Mouse (Mus musculus) ES-Bruce4 (cell line): ENCODE data around the gene Sprr2j-ps.

Experiments used
- CTCF ChIP-seq: IDR thresholded peaks from one replicate; pipeline ENCODE4 v1.8.1; 2011; ENCODE audit warnings: low read depth, low read length
- EP300 ChIP-seq: IDR thresholded peaks from 2 replicates; pipeline ENCODE4 v1.6.1; 2011; ENCODE audit warnings: low read depth, low read length; ENCODE audit not compliant: insufficient read depth

- no peak for TF ChIP-seq EP300
- TF ChIP-seq CTCF: no peak
Observed at GRCm38 (mm10) chr3:92455151-92455550, 37.3 kb downstream of the Sprr2j-ps start.
